Mouse (Mus musculus): Measurements from ENCODE around the gene Hacd1.

- TF ChIP-seq CTCF (IDR thresholded peaks at IDR 0.05; ENCODE audit: control insufficient read depth, insufficient read depth, insufficient read length) (no peak), MAX (IDR thresholded peaks at IDR 0.05) (no peak), FOSL1 (IDR thresholded peaks at IDR 0.05; ENCODE audit: insufficient read depth, low read length, poor library complexity, severe bottlenecking) (no peak), USF1 (IDR thresholded peaks at IDR 0.05; ENCODE audit: low read depth) (no peak)
Measured at GRCm38 (mm10) chr2:13834989-13835388, 220.9 kb downstream of the Hacd1 start.

All from C2C12 (cell line).